Mouse (Mus musculus): Measurements from ENCODE around the gene Pitpnm2. TPM values are rescaled to one million over a fixed set of nuclear protein-coding genes. Genes with fewer than 3 reads are reported as not detected.

The Pitpnm2 gene
- 12.6 and 17.5 TPM in 2 replicates for total RNA-seq (2017)

DNA sequence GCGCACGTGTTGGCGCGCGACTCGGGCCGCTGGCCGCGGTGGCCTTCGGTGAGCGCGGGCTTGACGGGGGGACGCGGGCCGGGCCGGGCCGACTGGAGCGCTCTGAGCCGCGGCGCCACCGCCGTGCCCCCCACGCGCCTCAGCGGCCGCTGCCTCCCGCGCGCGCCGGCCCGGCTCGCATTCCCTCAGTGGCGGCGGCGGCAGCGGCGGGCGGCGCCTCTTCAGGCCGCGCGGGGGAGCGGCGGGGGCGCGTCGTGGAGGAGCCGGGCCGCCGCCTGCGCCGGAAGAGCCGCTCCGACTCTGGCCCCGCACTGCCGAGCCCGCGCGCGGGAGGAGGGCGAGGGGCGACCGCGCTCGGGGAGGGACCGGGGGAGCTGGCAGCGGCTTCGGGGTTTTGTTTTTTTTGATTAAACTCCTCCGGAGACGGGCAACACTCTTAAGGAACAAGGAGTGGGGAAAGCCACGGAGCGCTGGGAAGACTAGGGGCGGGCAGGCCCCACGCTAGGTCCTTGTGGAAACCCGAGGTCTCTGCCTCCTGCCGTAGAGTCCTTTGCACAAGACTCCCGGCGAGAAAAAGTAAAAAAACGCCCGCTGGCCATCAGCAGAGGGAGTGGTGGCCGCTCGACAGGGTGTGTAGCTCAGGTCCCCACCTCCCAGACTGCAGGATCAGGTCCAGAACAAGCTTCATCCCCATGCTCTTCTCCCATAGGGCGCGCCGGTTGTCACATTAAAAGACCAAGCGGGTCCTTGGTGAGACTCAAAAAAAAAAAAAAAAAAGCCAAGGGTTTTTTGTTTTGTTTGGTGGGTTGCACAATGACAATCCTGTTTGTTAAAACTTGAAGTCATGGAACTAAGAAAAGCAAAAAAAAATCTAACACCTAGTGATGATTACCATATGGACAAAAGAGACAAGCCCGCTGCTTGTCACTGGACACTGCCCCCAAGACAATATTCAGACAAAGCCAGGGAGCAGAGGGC, at the start of gene Pitpnm2:
TSS of gene Pitpnm2 (minus strand) at position 147 of the 978 bp plus-strand sequence.
- ATAC-seq (replicated peaks; ENCODE audit: low read depth, poor library complexity, severe bottlenecking) = peak; percentile 33

DNA sequence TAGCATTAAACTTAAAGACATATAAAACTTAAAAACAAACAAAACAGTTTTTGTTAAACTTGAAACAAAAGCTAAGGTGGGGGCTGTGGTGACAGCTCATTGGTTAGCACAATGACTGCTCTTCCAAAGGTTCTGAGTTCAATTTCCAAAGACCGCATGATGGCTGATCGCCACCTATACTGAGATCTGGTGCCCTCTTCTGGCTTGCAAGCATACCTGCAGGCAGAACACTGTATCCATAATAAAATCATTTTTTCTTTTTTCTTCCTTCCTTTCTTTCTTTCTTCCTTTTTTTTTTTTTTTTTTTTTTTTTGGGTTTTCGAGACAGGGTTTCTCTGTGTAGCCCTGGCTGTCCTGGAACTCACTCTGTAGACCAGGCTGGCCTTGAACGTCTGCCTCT, 49.7 kb upstream of the Pitpnm2 start:
- ATAC-seq (replicated peaks; ENCODE audit: low read depth, poor library complexity, severe bottlenecking) = peak; percentile 56; the same call in 1 of the 2 replicates

DNA sequence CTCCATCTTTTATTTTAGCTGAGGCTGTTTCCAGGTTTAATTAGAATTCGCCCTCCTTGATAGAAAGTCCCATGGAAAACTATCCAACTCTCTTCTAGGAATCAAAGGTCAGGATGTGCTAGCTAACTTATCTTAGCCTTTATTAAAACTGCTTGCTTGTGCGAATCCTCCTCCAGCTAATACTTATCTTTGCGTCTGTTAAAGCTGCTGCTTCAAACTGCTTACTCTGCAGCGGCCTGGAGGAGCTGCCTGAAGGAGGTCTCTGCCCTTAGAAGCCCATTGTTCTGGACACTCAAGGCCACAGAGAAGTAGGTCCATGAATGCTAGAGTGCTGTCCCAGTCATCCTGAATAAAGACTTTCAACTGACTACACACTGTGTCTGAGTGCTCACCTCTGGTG, 46.9 kb upstream of the Pitpnm2 start:
- ATAC-seq (replicated peaks; ENCODE audit: low read depth, poor library complexity, severe bottlenecking) = no peak

DNA sequence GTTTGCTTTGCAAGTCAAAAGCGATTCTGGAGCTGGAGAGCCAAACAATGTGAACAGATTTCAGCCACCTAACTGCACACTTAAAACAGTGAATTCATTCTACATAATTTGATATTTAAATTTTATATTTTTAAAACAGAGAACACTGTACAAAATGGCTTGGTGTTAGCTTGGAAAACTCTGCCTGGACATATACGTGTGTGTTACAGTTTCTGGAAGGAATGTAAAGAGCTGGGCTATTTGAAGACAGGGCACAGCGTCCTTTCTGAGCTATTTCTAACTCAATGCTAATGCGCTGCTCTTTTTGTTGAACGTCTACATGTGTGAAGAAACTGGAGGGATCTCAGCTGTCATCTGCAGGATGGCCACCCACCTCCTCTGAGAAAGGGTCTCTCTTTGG, 44.4 kb upstream of the Pitpnm2 start:
- no peak for ATAC-seq (replicated peaks; ENCODE audit: low read depth, poor library complexity, severe bottlenecking)

DNA sequence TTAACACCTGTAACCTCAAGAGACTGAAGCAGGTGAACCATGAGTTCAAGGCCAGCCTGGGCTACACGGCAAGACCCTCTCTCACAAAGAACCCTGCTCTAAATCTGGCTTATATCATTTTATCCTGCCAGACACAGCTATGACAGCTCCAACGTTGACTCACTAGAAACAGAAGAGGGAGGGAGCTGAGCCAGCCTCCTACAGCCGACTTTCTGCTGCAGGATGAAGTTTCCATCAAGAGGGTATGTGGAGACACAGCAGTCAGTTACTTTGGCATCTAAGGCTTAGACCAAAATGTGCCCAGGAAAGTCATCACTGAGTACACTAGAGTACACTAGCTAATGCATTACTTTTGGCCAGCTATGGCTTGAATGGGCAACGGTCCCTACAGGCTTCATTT, 40.7 kb upstream of the Pitpnm2 start:
- ATAC-seq (replicated peaks; ENCODE audit: low read depth, poor library complexity, severe bottlenecking) = no peak

DNA sequence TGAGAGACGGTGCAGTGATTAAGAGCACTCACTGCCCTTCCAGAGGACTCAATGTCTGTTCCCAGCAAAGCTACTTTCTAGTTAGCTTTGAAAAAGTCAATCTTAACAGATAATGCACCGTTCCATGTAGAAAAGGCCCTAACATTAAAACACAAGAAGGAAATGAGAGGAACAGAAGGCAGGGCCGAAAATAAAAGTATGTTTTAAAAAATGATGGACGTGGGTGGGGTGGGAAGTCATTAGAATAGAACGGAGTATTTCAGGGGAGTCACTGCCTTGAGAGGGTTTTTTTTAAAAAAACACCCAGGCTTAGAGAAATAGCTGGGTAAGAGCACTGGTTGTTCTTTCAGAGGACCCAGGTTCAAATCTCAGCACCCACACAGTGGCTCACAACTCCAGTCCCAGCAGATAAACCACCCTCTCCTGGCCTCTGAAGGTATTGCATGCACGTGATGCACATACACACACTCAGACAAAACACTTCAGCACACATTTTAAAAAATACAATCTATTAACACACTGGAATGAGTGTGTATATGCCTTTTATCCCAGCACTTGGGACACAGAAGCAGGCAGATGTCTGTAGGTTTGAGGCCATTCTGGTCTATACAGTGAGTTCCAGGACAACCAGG, 38.2 kb upstream of the Pitpnm2 start:
- ATAC-seq (replicated peaks; ENCODE audit: low read depth, poor library complexity, severe bottlenecking) = no peak

DNA sequence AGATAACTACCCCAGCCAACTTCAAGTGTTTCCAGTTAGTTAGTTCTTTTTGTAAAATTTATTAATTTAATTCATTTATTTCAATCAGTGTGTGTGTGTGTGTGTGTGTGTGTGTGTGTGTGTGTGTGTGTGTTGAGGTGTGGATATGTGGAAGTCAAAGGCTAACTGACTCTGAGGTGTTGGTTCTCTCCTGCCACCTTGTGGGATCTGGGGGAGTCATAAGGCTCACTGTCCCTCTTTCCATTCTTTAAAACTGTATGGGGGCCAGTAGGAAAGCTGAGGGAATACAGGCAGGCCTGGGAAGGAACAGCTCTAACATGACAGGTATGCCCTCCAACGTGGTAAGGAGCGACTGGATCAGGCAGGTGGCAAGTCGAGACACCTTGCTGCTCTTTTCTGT, 34.8 kb upstream of the Pitpnm2 start:
- no peak for ATAC-seq (replicated peaks; ENCODE audit: low read depth, poor library complexity, severe bottlenecking)

DNA sequence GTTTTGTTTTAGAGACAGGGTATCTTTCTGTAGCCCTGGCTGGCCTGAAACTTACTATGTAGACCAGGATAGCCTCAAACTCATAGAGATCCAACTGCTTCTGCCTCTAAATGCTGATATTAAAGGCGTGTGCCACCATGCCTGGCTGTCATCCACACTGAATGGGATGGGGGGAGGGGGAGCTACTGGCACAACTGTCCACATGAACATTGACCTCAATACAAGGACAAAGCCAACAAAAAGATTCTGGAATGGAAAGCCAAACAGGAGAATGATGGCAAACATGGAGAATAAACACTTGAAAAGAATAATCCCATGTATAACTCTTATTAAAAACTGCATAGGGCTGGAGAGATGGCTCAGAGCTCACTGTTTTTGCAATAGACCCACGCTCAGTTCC, 33.3 kb upstream of the Pitpnm2 start:
- no peak for ATAC-seq (replicated peaks; ENCODE audit: low read depth, poor library complexity, severe bottlenecking)

DNA sequence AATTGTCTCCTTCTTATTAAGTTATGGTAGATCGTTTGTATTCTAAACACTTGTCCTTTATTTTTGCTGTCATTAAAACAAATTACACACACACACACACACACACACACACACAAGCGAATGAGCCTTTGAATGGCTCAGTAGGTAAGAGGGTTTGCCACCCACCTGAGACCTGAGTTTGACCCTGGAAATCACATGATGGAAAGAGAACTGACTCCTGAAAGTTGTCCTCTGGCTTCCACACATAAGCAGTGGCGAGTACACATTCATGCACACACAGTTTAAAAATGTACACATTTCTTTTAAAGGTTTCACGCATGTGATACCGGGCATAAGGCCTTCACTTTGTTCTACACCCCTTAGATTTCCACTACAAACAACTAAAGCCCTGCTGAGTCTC, 20.7 kb upstream of the Pitpnm2 start:
- ATAC-seq (replicated peaks; ENCODE audit: low read depth, poor library complexity, severe bottlenecking) = no peak

DNA sequence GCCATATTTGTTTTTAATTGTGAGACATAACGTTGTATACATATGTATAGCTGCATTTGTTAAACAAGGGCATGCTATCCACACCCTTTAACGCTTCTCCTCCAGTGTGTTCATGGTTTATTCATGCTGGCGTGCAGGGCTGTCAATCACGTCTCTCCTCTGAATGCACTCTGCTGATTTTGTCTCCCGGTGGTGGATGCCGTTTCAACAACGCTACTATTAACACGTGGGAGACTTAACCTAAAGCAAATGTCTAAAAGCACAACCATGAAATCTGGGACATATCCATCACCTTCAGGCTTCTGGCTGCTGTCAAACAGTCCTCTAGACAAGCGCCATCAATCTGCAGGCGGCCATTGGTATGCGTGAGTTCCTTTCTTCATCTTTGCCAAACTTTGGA, 20.1 kb upstream of the Pitpnm2 start:
- no peak for ATAC-seq (replicated peaks; ENCODE audit: low read depth, poor library complexity, severe bottlenecking)

DNA sequence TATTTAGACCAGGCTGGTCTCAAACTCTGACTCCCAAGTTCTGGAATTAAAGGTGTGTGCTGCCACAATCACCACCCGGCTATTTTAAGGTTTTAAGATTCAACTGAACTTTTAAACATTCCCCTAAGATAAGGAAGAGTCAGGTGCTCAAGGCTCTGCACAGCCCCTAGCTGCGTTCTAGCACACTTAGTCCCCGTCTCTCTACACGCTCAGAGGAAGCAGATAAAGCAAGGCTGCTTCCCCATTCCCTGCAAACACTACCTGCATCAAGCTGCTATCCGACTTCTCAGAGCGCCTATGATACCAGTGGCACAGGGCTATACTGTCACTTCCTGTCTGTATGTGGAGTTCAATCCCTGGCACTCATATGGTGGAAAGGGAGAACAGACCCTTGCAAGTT, 18.1 kb upstream of the Pitpnm2 start:
- peak; percentile 54; the same call in 1 of the 2 replicates for ATAC-seq (replicated peaks; ENCODE audit: low read depth, poor library complexity, severe bottlenecking)

DNA sequence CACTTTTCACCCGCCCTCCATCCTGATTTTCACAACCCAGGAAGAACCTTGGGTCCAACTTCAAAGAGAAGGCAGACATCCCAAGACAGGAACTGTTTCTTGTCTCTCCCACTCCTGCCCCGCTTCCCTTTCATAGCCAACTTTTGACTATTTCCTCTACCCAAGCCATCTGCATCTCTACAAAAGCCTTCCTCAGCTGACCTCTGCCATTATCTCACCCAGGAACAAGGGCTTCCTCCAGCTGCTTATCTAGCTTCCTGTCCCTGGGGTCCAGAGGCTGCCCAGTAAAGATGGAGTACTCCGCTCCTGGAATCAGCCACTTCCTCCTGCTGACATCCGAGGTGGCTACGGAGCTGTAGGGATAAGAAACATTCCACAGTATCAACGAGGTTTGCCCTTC, 17.3 kb upstream of the Pitpnm2 start:
- peak; percentile 83 for ATAC-seq (replicated peaks; ENCODE audit: low read depth, poor library complexity, severe bottlenecking)

DNA sequence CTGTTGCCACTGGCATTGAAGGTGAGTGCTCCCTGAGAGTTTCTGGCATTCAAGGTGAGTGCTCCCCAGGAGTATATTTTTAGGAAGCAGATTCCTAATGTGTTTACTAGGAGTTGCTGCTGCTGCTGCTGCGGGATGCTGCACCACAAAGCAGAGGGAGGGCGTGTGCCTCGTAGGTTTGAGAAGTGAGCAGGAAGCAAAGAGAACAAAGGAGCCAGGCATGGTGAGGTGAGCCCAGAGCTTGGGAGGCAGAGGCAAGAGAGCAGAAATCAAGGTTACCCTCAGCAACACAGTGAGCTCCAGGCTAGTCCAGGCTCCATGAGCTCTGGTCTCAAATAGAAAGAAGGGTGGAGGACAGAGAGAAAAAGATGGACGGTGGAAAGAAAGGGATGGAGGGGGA, 13.7 kb upstream of the Pitpnm2 start:
- no peak for ATAC-seq (replicated peaks; ENCODE audit: low read depth, poor library complexity, severe bottlenecking)

DNA sequence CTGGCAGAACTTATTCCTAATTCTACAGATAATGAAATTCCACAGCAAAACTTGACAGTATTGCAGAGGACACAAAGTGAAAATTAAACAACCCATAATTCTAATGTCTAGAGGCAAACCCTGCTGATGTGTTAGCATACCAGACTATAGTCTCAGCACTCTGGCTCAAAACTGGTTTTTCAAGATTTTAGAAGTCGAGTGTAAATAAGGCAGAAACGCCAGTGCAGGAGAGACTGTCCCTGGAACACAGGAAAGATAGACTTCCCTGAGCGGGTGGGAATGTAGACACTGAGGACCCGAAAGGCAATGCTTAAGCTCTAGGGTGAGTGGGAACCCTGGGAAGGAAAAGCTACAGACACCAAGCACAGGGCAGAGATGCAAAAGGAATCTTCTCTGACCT, 12.5 kb upstream of the Pitpnm2 start:
- ATAC-seq (replicated peaks; ENCODE audit: low read depth, poor library complexity, severe bottlenecking) = no peak

DNA sequence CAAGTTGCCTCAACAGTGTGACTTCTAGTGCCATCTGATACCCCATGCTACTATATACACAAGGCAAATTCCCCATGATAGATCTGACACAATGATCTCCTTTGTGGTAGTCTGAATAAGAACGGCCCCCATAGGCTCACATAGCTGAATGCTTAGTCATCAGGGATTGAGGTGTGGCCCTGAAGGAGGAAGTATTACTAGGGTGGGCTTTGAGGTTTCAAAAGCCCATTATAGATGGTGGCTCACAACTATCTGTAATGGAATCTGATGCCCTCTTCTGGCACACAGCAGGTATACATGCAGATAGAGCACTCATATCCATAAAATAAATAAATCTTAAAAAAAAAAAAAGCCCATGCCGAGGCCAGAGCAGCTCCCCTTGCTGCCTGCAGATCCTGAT, 9.6 kb upstream of the Pitpnm2 start:
- peak; percentile 39; the same call in 1 of the 2 replicates for ATAC-seq (replicated peaks; ENCODE audit: low read depth, poor library complexity, severe bottlenecking)

DNA sequence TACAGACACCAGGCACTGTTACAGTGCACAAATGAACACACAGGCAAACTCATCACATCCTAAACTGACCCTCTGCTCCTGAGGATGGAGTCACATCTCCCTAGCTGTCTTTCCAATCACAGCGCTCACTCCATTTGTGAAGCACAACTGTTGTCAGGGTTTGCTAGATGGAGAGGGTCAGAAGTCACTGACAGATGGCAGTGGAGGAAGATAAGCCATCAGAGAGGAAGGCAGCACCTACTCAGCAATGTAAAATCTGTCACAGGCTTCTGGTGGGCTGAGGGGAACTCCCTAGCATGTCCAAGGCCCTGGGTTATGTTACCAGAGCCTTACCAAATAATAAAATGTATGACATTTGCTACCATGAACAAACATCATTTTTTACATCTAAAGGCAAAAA, 8.5 kb upstream of the Pitpnm2 start:
- ATAC-seq (replicated peaks; ENCODE audit: low read depth, poor library complexity, severe bottlenecking) = no peak

DNA sequence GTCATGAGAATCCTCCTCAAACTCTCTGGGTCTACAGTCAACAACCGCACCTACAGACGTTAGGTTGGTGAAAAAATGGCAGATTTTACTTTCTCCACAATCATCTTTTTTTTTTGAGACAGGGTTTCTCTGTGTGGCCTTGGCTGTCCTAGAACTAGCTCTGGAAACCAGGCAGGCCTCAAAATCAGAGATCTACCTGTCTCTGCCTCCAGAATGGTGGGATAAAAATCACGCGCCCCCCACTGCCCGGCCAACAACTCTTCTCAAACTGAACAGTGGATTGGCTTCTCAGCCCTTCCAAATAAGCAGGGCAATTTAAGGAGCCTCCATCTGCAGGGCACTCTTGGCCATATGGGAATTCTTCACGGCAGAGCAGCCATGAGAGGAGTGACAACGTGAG, 5.6 kb upstream of the Pitpnm2 start:
- ATAC-seq (replicated peaks; ENCODE audit: low read depth, poor library complexity, severe bottlenecking) = no peak

DNA sequence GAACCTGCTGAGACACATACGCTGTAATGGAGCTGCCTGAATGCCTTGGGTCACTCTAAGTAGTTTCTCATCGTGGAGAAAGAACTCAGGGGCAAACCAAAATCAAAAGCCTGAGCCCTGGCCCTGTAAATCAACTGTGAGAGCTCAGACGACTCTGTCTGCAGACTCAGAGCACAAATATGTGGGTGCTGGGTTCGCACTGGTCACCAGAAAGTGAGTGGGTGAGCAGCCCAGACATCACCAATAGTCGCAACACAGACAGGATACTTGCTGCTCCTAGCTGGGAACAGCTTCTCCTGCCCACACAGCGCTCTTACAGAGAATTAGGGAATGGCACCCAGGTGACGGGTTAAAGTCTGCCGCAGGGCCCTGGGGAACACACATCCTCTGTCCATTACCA, 4.0 kb upstream of the Pitpnm2 start:
- ATAC-seq (replicated peaks; ENCODE audit: low read depth, poor library complexity, severe bottlenecking) = no peak

DNA sequence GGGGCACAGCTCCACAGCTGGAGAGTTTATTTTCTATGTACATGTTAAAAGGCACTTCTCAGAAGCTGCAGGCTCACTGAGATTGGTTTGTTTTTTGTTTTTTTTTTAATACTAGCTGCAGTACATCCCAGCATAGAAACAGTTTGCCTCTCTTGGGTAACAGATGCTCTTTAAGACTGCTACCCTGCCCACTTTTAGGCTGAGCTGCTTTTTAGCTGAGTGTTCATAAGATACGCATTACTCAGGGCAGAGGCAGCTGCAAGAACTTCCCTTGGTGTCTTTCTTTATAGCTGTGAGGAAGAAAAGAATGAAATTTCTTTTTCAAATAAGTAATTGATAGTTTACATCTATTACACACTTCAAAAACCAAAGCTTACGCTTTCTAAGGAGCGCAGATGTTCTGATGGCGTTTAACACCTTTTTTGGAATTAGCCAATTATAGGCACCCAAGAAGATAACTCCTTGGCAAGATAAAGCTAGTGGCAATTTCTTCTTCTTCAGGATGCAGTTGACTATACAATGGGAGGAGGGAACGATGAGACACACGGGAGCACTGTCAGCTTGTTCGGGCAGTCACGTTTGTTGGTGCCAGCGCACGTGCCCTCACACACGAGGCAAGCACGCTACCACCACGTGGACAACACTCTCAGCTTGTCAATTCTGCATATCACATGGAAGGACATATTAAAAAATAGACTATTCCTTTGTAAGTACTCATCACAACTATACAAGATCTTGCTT, 3.2 kb upstream of the Pitpnm2 start:
- no peak for ATAC-seq (replicated peaks; ENCODE audit: low read depth, poor library complexity, severe bottlenecking)

DNA sequence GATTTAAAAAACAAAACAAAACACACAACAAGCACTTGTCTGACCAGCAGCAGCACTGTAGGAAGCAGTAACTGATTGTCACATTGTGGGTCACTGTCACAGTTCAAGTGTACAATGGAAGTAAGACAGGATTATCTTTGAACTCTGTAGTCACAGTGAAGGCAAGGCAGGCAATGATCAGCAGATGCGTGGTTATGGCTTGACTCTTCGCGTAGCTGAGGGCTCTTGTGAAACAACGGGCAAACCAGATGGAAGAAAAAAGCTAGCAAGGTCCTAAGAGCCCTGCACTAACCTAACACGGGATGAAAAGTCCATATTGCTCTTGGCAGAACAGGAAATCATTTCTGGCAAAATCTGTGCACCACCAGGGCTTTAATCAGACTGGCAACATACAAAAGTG, 1.5 kb upstream of the Pitpnm2 start:
- no peak for ATAC-seq (replicated peaks; ENCODE audit: low read depth, poor library complexity, severe bottlenecking)

All from common myeloid progenitor, adult 5-6 weeks (primary cell).